Mouse (Mus musculus): ENCODE measurements at regions not wholly inside any gene's neighbourhood (a gene's known extent, or its start where the extent isn't known, plus 50 kb on each side); places are given as distances from the start of the nearest gene placed in this dataset.

DNA sequence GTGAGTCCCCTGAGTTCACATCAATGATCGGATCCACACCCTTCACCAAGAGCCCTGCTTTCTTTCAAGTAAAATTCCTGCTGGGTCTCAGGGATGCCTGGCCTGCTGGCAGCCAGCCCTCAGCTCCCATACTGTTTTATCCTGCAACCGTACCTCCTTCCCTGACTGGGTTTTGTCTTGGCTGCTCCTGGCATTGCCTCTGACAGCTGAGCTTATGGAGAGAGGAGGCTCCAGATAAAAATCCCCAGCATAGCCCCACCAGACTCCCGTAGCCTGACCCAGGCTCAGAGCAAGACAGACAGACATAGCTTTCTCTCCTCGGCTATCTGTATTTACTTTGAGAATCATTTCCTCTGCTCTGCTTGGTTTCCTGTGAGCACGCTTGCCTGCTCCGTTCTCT lies 245.8 kb upstream of the Runx1 start:
- DNase-seq, result no peak
- 0 out of 2 replicates have a peak overlapping the region, but pooled peaks have one; percentile 18 for H3K27ac ChIP-seq (ENCODE audit: control insufficient read depth, insufficient read depth, low read length)

GRCm38 (mm10) chr16:93066821-93067220 lies 240.9 kb upstream of the Runx1 start:
- Histone ChIP-seq H3K27ac (ENCODE audit: control insufficient read depth, insufficient read depth, low read length) (no peak overlapping the region), H3K27me3 (ENCODE audit: control insufficient read depth, insufficient read depth, low read length) (no peaks in the 10 kb centered on the region), H3K4me1 (replicated peaks; ENCODE audit: control insufficient read depth, insufficient read depth, low read length) (peaks cover 5% of the 10 kb centered on the region), H3K4me3 (ENCODE audit: control insufficient read depth, insufficient read depth, low read length) (no peak overlapping the region), H3K36me3 (ENCODE audit: control insufficient read depth, insufficient read depth, low read length) (no peaks in the 10 kb centered on the region)
- WGBS, result 95% methylated on average over 2 of the region's 2 CpGs
- TF ChIP-seq CTCF (IDR thresholded peaks at IDR 0.05; ENCODE audit: borderline replicate concordance, control insufficient read depth, extremely low read depth, insufficient read depth, low read length, poor library complexity), result no peak
- TF ChIP-seq POLR2A (IDR thresholded peaks at IDR 0.05; ENCODE audit: control insufficient read depth, extremely low read depth, insufficient read depth, low read length, poor library complexity), result no peak
- DNase-seq, result no peak

More for the DNA sequence above, 245.8 kb upstream of the Runx1 start:
- no peaks in the 10 kb centered on the region for H3K36me3 ChIP-seq (ENCODE audit: control insufficient read depth, insufficient read depth, low read length)
- peaks cover 9% of the 10 kb centered on the region for H3K4me1 ChIP-seq (replicated peaks; ENCODE audit: control insufficient read depth, insufficient read depth, low read length)
- no peaks in the 10 kb centered on the region for H3K27me3 ChIP-seq (ENCODE audit: control insufficient read depth, insufficient read depth, low read length)
- H3K4me3 ChIP-seq (ENCODE audit: control insufficient read depth, insufficient read depth, low read length), result no peak overlapping the region
- TF ChIP-seq POLR2A (IDR thresholded peaks at IDR 0.05; ENCODE audit: control insufficient read depth, extremely low read depth, insufficient read depth, low read length, poor library complexity) (no peak), CTCF (IDR thresholded peaks at IDR 0.05; ENCODE audit: borderline replicate concordance, control insufficient read depth, extremely low read depth, insufficient read depth, low read length, poor library complexity) (no peak)
- WGBS, result 47% methylated on average over 6 of the region's 6 CpGs

- no peak for DNase-seq
- Histone ChIP-seq H3K4me1 (replicated peaks; ENCODE audit: control insufficient read depth, insufficient read depth, low read length) (no peaks in the 10 kb centered on the region), H3K4me3 (ENCODE audit: control insufficient read depth, insufficient read depth, low read length) (no peak overlapping the region), H3K27me3 (ENCODE audit: control insufficient read depth, insufficient read depth, low read length) (no peaks in the 10 kb centered on the region), H3K27ac (ENCODE audit: control insufficient read depth, insufficient read depth, low read length) (no peak overlapping the region), H3K36me3 (ENCODE audit: control insufficient read depth, insufficient read depth, low read length) (no peaks in the 10 kb centered on the region)
- TF ChIP-seq POLR2A (IDR thresholded peaks at IDR 0.05; ENCODE audit: control insufficient read depth, extremely low read depth, insufficient read depth, low read length, poor library complexity), result no peak
- no peak for TF ChIP-seq CTCF (IDR thresholded peaks at IDR 0.05; ENCODE audit: borderline replicate concordance, control insufficient read depth, extremely low read depth, insufficient read depth, low read length, poor library complexity)
- WGBS, result 98% methylated on average over 4 of the region's 4 CpGs
Observed at GRCm38 (mm10) chr16:93061475-93062179, 235.7 kb upstream of the Runx1 start.

DNA sequence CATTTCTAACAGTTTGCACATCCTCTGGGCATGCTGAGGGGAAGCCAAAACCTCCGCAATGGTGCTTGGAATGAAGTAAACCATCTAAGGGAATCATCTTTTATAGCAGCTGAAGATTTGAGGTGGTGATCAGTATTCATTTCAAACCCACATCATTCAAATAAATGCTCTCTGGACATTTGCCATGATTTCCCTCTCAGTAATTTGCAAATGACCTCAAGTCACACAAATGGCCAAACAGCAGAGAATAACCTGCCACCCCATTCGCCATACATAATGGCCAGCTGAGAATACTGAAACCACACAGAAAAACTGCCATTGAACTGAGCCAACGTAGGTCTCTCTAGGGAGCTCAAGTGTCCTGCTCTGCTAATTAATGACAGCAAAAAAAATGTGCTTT lies 230.3 kb upstream of the Runx1 start:
- H3K4me1 ChIP-seq (replicated peaks; ENCODE audit: control insufficient read depth, insufficient read depth, low read length), result peaks cover 6% of the 10 kb centered on the region
- no peaks in the 10 kb centered on the region for H3K27me3 ChIP-seq (ENCODE audit: control insufficient read depth, insufficient read depth, low read length)
- WGBS, result 92% methylated on average over 3 of the region's 3 CpGs
- no peak overlapping the region for H3K27ac ChIP-seq (ENCODE audit: control insufficient read depth, insufficient read depth, low read length)
- no peaks in the 10 kb centered on the region for H3K36me3 ChIP-seq (ENCODE audit: control insufficient read depth, insufficient read depth, low read length)
- TF ChIP-seq POLR2A (IDR thresholded peaks at IDR 0.05; ENCODE audit: control insufficient read depth, extremely low read depth, insufficient read depth, low read length, poor library complexity) (no peak), CTCF (IDR thresholded peaks at IDR 0.05; ENCODE audit: borderline replicate concordance, control insufficient read depth, extremely low read depth, insufficient read depth, low read length, poor library complexity) (no peak)
- H3K4me3 ChIP-seq (ENCODE audit: control insufficient read depth, insufficient read depth, low read length), result no peak overlapping the region
- no peak for DNase-seq

DNA sequence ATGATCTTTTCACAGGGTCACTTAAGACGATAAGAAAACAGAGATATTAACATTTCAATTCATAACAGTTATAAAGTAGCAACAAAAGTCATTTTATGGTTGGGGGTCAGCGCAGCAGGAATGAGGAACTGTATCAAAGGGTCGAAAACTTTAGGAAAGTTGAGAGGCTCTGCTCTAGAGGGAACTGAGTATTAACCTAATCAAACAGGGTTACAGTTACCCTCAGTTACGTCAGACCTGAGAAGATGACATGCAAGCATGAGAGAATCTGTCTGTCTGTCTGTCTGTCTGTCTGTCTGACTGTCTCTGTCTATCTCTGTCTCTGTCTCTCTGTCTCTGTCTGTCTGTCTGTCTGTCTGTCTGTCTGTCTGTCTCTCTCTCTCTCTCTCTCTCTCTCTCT lies 229.6 kb upstream of the Runx1 start:
- DNase-seq, result no peak
- H3K4me1 ChIP-seq (replicated peaks; ENCODE audit: control insufficient read depth, insufficient read depth, low read length), result peaks cover 7% of the 10 kb centered on the region
- 93% methylated on average over 4 of the region's 4 CpGs for WGBS

DNA sequence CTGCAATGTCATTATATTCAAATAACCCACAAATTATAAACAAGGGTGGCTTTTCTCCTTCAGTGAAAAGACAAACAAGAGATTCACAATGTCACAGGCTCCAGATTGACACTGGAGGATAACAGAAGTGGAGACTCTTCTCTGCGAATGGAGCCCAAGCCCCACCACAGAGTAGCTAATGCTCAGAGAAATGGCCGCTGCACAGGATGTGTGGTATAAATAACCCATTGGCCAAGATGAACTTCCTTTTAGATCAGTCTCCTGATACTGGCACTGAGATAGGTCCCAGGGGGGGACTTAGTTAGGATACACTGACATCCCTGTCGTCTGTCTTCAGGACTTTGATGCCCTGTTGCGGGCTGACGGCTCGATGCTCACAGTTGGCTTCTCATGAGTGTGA lies 225.3 kb upstream of the Runx1 start:
- no peak for TF ChIP-seq CTCF (IDR thresholded peaks at IDR 0.05; ENCODE audit: borderline replicate concordance, control insufficient read depth, extremely low read depth, insufficient read depth, low read length, poor library complexity)
- TF ChIP-seq POLR2A (IDR thresholded peaks at IDR 0.05; ENCODE audit: control insufficient read depth, extremely low read depth, insufficient read depth, low read length, poor library complexity), result no peak
- Histone ChIP-seq H3K27me3 (ENCODE audit: control insufficient read depth, insufficient read depth, low read length) (no peaks in the 10 kb centered on the region), H3K36me3 (ENCODE audit: control insufficient read depth, insufficient read depth, low read length) (no peaks in the 10 kb centered on the region), H3K4me3 (ENCODE audit: control insufficient read depth, insufficient read depth, low read length) (no peak overlapping the region), H3K27ac (ENCODE audit: control insufficient read depth, insufficient read depth, low read length) (no peak overlapping the region), H3K4me1 (replicated peaks; ENCODE audit: control insufficient read depth, insufficient read depth, low read length) (peaks cover 9% of the 10 kb centered on the region)
- 60% methylated on average over 6 of the region's 6 CpGs for WGBS
- no peak for DNase-seq

More for the DNA sequence above, 229.6 kb upstream of the Runx1 start:
- Histone ChIP-seq H3K27me3 (ENCODE audit: control insufficient read depth, insufficient read depth, low read length) (no peaks in the 10 kb centered on the region), H3K27ac (ENCODE audit: control insufficient read depth, insufficient read depth, low read length) (no peak overlapping the region), H3K36me3 (ENCODE audit: control insufficient read depth, insufficient read depth, low read length) (no peaks in the 10 kb centered on the region), H3K4me3 (ENCODE audit: control insufficient read depth, insufficient read depth, low read length) (no peak overlapping the region)
- TF ChIP-seq POLR2A (IDR thresholded peaks at IDR 0.05; ENCODE audit: control insufficient read depth, extremely low read depth, insufficient read depth, low read length, poor library complexity) (no peak), CTCF (IDR thresholded peaks at IDR 0.05; ENCODE audit: borderline replicate concordance, control insufficient read depth, extremely low read depth, insufficient read depth, low read length, poor library complexity) (no peak)
